Mouse (Mus musculus) c-Kit-negative CD71-positive TER-119-positive erythroid progenitor cells, embryonic 14.5 days (primary cell): ENCODE data around the gene Tcp11l2.

Source experiments
- DNase-seq: peaks from one replicate; pipeline ENCODE4 v3.0.0-alpha.2; 2013; ENCODE audit warnings: low read depth, low spot score

Tcp11l2 gene

DNA sequence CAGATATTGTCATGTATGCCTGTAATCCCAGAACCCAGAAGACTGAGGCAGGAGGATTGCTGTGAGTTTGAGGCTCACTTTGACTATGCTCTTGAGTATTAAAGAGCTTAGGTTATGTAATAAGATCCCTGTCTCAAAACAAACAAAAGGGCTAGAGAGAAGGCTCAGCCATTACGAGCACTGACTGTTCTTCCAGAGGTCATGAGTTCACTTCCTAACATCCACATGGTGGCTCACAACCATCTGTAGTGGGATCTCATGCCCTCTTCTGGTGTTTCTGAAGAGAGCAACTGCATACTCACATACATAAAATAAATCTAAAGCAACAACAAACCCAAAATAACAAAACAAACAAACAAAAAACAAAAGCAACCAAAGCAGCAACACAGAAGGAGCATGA, 21.7 kb downstream of the Tcp11l2 start:
- no peak for DNase-seq

DNA sequence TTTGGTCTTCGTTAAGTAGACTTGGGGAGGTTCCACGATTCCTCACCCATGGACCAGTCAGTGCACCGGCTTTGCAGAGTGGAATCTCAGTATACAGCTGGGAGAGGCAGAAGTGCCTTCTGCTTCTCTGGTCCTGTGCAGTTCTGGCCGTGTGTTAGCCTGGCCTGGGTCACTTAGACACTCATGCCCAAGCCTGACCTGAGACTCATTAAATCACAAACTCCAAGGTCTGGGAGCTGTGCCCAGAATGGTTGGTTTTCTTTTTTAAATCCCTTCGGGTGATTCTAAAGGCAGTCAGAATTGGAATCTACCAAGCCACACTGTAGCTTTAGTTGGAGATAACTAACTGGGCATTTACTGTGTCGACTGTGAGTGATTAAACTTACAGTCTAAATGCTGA, 23.7 kb downstream of the Tcp11l2 start:
- no peak for DNase-seq

DNA sequence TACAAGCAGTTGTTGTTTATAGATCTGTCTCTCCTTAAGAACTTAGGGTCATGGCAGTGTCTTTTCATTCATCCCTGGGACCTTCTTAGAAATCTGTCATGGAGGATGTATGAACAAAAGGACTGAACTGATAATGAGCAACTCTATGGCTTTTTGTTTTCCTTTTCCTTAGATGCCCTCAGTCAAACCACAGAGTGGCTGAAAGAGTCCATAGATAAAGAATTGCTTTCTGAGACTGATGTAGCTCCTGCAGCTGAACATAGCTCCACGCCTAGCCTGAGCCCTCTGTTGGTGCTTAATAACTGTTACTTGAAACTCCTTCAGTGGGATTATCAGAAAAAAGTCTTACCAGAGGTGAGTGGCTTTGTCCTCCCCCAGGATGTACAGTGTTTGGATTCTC, 27.9 kb downstream of the Tcp11l2 start:
- no peak for DNase-seq

- DNase-seq, result no peak
Observed at GRCm38 (mm10) chr10:84608361-84608760, 31.9 kb downstream of the Tcp11l2 start.

- no peak for DNase-seq
Observed at GRCm38 (mm10) chr10:84610324-84610723, 33.9 kb downstream of the Tcp11l2 start.

- DNase-seq, result no peak
Observed at GRCm38 (mm10) chr10:84610783-84611182, 34.4 kb downstream of the Tcp11l2 start.

DNA sequence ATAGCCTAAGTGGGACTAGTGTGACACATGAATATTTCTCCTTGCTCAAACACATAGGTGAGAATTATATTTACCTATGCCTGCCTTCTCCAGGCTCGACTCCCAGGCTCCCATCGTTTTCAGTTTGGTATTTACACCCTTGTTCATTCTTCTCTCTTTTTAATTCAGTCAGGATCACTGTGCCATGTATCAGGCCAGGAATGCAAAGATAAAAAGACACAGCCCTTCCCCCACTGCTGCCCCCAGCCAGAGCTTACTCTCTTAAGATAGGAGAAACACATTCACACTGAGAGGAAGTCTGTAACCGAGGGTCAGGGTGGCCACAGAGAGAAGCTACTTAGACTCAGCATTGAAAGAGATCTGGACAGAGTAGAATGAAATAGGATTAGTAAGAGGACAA, 35.2 kb downstream of the Tcp11l2 start:
- no peak for DNase-seq

- no peak for DNase-seq
Observed at GRCm38 (mm10) chr10:84612281-84612680, 35.9 kb downstream of the Tcp11l2 start.

- no peak for DNase-seq
Observed at GRCm38 (mm10) chr10:84613366-84613765, 36.9 kb downstream of the Tcp11l2 start.

- DNase-seq, result no peak
Observed at GRCm38 (mm10) chr10:84615076-84615475, 38.6 kb downstream of the Tcp11l2 start.

GRCm38 (mm10) chr10:84621826-84622790, 45.7 kb downstream of the Tcp11l2 start, which contains the start of gene Polr3b:
Gene Polr3b (plus strand): TSS chr10:84622292.
- DNase-seq, result peak; percentile 89

GRCm38 (mm10) chr10:84631182-84631581, 54.8 kb downstream of the Tcp11l2 start:
- no peak for DNase-seq

DNA sequence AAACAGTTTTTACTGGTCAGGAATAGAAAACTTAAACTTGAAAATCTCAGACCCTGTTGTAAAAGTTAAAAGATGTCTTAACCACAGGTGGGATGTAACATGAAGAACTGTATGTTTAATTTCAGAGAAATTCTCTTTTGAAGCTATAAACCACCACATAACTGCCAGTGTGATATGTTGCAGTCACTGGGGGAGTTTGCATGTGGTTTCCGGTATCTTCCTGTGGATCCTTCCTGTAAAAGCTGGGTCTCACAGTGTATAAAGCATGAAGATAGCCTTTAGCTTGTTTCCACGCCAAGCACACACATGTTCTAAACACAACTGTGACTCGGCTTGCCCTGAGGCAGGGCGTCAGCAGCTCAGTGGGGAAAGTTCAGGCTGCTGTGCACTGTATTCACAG, 55.6 kb downstream of the Tcp11l2 start:
- no peak for DNase-seq

- no peak for DNase-seq
Observed at GRCm38 (mm10) chr10:84636656-84637055, 60.2 kb downstream of the Tcp11l2 start.

DNA sequence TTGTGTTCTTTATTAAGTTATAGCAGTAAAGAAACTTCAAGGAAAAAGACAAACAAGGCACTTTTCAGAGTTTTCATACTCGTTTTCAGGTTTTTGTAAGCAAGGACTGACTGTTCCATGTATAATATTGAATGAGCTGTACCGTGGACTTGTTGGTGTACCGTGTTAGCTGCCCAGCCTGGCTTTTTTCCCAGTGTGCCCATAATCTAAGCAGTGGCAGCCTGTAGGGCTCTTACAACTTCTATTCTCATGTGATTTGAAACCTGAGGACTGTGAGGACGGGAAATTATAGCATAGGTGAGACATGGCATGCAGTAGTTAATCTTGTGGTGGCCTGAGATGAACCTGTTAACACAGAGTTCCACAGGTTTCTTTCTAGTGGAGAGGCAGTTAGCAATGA, 62.0 kb downstream of the Tcp11l2 start:
- no peak for DNase-seq

DNA sequence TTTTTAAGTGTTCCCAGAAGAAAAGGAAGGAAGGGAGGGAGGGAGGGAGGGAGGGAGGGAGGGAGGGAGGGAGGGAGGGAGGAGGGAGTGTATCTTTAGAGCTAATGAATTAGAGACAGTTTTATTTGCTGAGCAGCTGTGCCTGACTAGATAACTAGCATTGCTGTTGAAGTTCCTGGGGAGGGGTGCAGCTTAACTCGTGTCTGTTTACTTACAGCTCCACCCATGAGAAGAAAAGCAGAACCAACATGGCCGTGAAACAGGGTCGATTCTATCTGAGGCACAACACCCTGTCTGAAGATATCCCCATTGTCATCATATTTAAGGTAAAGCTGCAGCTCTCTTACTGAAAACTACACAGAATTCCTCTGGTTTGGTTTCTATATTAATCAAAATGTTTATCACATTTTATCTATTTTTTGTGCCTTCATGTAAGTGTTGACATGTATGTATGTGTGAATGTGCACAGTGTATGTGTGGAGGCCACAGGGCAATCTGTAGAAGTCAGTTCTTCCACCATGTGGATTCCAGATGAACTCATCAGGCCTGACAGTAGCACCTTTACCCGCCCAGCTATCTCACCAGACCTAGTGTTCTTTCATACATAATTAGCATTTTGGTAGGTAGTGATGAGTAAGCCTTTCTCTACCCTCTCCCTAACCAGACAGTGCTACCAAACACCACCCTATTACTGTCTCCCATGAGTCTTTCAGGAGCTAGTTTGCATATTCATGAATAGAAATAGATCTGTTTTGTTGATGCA, 63.3 kb downstream of the Tcp11l2 start:
- DNase-seq, result peak; percentile 19

DNA sequence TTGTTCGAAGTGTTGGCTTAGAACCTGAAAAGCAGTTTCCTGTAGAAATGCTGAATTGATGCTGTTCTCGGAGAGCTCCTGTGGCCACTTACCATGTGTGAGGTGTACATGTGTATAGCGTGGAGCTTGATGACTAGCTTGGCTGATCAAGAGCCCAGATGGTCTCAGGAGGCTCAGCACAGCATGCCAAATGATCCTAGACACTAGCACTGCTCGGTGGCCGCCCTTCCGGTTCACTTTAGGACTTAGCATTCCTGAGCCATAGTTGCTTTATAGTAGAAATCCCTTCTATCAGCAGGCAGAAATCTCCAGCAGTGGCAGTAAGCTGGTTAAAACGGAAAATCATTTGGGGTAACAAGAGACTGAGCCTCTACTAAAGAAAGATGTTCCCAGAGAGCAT, 64.4 kb downstream of the Tcp11l2 start:
- DNase-seq, result no peak

DNA sequence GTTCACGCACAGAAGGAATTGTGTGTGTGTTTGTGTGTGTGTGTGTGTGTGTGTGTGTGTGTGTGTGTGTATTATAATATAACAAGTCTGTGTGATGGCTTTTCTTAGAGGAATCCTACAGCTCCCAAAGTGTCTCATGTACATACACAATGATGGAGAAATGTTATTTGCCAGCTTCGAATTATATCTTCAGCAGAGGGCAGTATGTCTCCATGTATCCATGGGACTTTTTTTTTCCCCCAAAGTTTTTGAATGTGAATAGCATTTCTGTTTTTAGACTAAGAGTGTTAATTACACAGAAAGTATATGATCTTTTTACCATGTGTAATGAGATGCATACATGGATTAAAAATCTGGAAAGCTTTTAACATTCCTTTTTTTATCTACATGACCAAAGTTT, 65.2 kb downstream of the Tcp11l2 start:
- no peak for DNase-seq

GRCm38 (mm10) chr10:84645940-84646339, 69.5 kb downstream of the Tcp11l2 start:
- DNase-seq, result no peak

- DNase-seq, result no peak
Observed at GRCm38 (mm10) chr10:84646506-84647102, 70.2 kb downstream of the Tcp11l2 start.

GRCm38 (mm10) chr10:84647264-84647663, 70.8 kb downstream of the Tcp11l2 start:
- no peak for DNase-seq

GRCm38 (mm10) chr10:84648911-84649310, 72.5 kb downstream of the Tcp11l2 start:
- no peak for DNase-seq
